Mouse (Mus musculus): ENCODE data around the gene Carmil3. TPM values are rescaled to one million over a fixed set of nuclear protein-coding genes. Genes with fewer than 3 reads are reported as not detected.

The Carmil3 gene
- polyA plus RNA-seq, 1 experiment from 2014 or later: 14.6 TPM

- no peak overlapping the region for H3K9ac ChIP-seq (ENCODE audit: low read length)
- no peaks in the 10 kb centered on the region for H3K4me1 ChIP-seq (replicated peaks; ENCODE audit: control insufficient read depth, insufficient read depth, low read length)
- 88% methylated on average over 3 of the region's 3 CpGs for WGBS
- ATAC-seq (replicated peaks; ENCODE audit: low FRiP score) (no peak), DNase-seq (ENCODE audit: low spot score) (no peak)
- H3K36me3 ChIP-seq (ENCODE audit: control insufficient read depth, insufficient read depth, low read length): no peaks in the 10 kb centered on the region
- no peaks in the 10 kb centered on the region for H3K9me3 ChIP-seq (ENCODE audit: control insufficient read depth, low read length)
- no peak overlapping the region for H3K4me2 ChIP-seq (ENCODE audit: low read depth, low read length, severe bottlenecking)
- H3K4me3 ChIP-seq (ENCODE audit: low read depth, low read length): no peak overlapping the region
- no peak overlapping the region for H3K27ac ChIP-seq (ENCODE audit: low read depth, low read length)
- no peaks in the 10 kb centered on the region for H3K27me3 ChIP-seq (ENCODE audit: control insufficient read depth, insufficient read depth, low read length)
Observed at GRCm38 (mm10) chr14:55555788-55556187, 65.3 kb downstream of the Carmil3 start.

DNA sequence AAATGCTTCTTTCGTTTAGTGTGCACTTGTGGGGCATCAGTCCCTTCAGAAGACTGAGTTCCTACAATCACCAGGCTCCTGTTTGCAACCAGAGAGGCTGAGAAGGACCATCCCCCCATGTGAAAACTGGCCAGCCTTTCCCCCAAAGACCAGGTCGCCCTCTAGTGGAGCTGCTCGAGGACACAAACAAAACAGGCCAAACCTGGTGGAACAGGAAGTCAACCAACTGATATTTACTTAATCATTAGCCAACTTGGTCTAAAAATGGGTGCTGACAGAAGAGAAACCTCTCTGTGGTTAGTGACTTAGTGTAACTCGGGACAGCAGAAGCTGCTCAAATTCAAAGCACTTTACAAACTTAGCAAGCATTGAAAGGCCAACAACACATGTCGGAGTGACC lies 66.6 kb downstream of the Carmil3 start:
- no peak overlapping the region for H3K4me2 ChIP-seq (ENCODE audit: low read depth, low read length, severe bottlenecking)
- peak; percentile 78 for DNase-seq (ENCODE audit: low spot score)
- H3K9ac ChIP-seq (ENCODE audit: low read length): no peak overlapping the region
- 29% methylated on average over 5 of the region's 5 CpGs for WGBS
- no peak overlapping the region for H3K27ac ChIP-seq (ENCODE audit: low read depth, low read length)
- H3K36me3 ChIP-seq (ENCODE audit: control insufficient read depth, insufficient read depth, low read length): no peaks in the 10 kb centered on the region
- no peaks in the 10 kb centered on the region for H3K27me3 ChIP-seq (ENCODE audit: control insufficient read depth, insufficient read depth, low read length)
- no peak overlapping the region for H3K4me3 ChIP-seq (ENCODE audit: low read depth, low read length)
- ATAC-seq (replicated peaks; ENCODE audit: low FRiP score): no peak
- no peaks in the 10 kb centered on the region for H3K4me1 ChIP-seq (replicated peaks; ENCODE audit: control insufficient read depth, insufficient read depth, low read length)
- no peaks in the 10 kb centered on the region for H3K9me3 ChIP-seq (ENCODE audit: control insufficient read depth, low read length)

- no peaks in the 10 kb centered on the region for H3K27me3 ChIP-seq (ENCODE audit: control insufficient read depth, insufficient read depth, low read length)
- no peak overlapping the region for H3K9ac ChIP-seq (ENCODE audit: low read length)
- H3K9me3 ChIP-seq (ENCODE audit: control insufficient read depth, low read length): no peaks in the 10 kb centered on the region
- ATAC-seq (replicated peaks; ENCODE audit: low FRiP score): no peak
- WGBS: 92% methylated on average over 3 of the region's 3 CpGs
- H3K27ac ChIP-seq (ENCODE audit: low read depth, low read length): no peak overlapping the region
- no peak for DNase-seq (ENCODE audit: low spot score)
- no peak overlapping the region for H3K4me3 ChIP-seq (ENCODE audit: low read depth, low read length)
- H3K4me1 ChIP-seq (replicated peaks; ENCODE audit: control insufficient read depth, insufficient read depth, low read length): no peaks in the 10 kb centered on the region
- no peaks in the 10 kb centered on the region for H3K36me3 ChIP-seq (ENCODE audit: control insufficient read depth, insufficient read depth, low read length)
- H3K4me2 ChIP-seq (ENCODE audit: low read depth, low read length, severe bottlenecking): no peak overlapping the region
Observed at GRCm38 (mm10) chr14:55557587-55557986, 67.1 kb downstream of the Carmil3 start.

Other genes with a start within 250 kb of the Carmil3 start
- gene Dhrs4, start 11.9 kb upstream of the Carmil3 start, polyA plus RNA-seq (2014; fragmentation: Nextera tagmentation; extraction: Ambion mirVana): 30.2 and 36.5 TPM in 2 replicates
- 0.21 and 0.28 TPM in 2 replicates for gene Cpne6, start 19.8 kb downstream of the Carmil3 start, polyA plus RNA-seq (2014; fragmentation: Nextera tagmentation; extraction: Ambion mirVana)
- gene Nrl, start 34.3 kb downstream of the Carmil3 start, polyA plus RNA-seq (2014; fragmentation: Nextera tagmentation; extraction: Ambion mirVana): not detected in 2 replicates
- 16.2 and 17.8 TPM in 2 replicates for gene Pck2, start 49.6 kb downstream of the Carmil3 start, polyA plus RNA-seq (2014; fragmentation: Nextera tagmentation; extraction: Ambion mirVana)
- gene Dcaf11, start 69.4 kb downstream of the Carmil3 start, polyA plus RNA-seq (2014; fragmentation: Nextera tagmentation; extraction: Ambion mirVana): 74.2 and 74.6 TPM in 2 replicates
- 0.71 TPM in 1 of 2 replicates, not detected in the other for gene A730061H03Rik, start 69.8 kb downstream of the Carmil3 start, polyA plus RNA-seq (2014; fragmentation: Nextera tagmentation; extraction: Ambion mirVana)
- not detected in 2 replicates for gene Fitm1, start 85.0 kb downstream of the Carmil3 start, polyA plus RNA-seq (2014; fragmentation: Nextera tagmentation; extraction: Ambion mirVana)
- 100 and 105 TPM in 2 replicates for gene Psme1, start 87.5 kb downstream of the Carmil3 start, polyA plus RNA-seq (2014; fragmentation: Nextera tagmentation; extraction: Ambion mirVana)
- 3.4 and 4.7 TPM in 2 replicates for gene Emc9, start 94.7 kb downstream of the Carmil3 start, polyA plus RNA-seq (2014; fragmentation: Nextera tagmentation; extraction: Ambion mirVana)
- gene Psme2, start 100.5 kb downstream of the Carmil3 start, polyA plus RNA-seq (2014; fragmentation: Nextera tagmentation; extraction: Ambion mirVana): 178 and 187 TPM in 2 replicates
- 13.7 and 18.1 TPM in 2 replicates for gene Rnf31, start 101.1 kb downstream of the Carmil3 start, polyA plus RNA-seq (2014; fragmentation: Nextera tagmentation; extraction: Ambion mirVana)
- 6.5 and 8.6 TPM in 2 replicates for gene Irf9, start 112.9 kb downstream of the Carmil3 start, polyA plus RNA-seq (2014; fragmentation: Nextera tagmentation; extraction: Ambion mirVana)
- 4.8 and 5.5 TPM in 2 replicates for gene Rec8, start 127.4 kb downstream of the Carmil3 start, polyA plus RNA-seq (2014; fragmentation: Nextera tagmentation; extraction: Ambion mirVana)
- gene Ipo4, start 145.3 kb downstream of the Carmil3 start, polyA plus RNA-seq (2014; fragmentation: Nextera tagmentation; extraction: Ambion mirVana): 77.2 and 104 TPM in 2 replicates
- 3.4 and 4.0 TPM in 2 replicates for gene Gm49378, start 147.2 kb downstream of the Carmil3 start, polyA plus RNA-seq (2014; fragmentation: Nextera tagmentation; extraction: Ambion mirVana)
- gene Tm9sf1, start 153.2 kb downstream of the Carmil3 start, polyA plus RNA-seq (2014; fragmentation: Nextera tagmentation; extraction: Ambion mirVana): 77.1 and 78.4 TPM in 2 replicates
- gene Tssk4, start 159.5 kb downstream of the Carmil3 start, polyA plus RNA-seq (2014; fragmentation: Nextera tagmentation; extraction: Ambion mirVana): 0.76 and 0.99 TPM in 2 replicates
- 61.9 and 62.3 TPM in 2 replicates for gene Mdp1, start 169.9 kb downstream of the Carmil3 start, polyA plus RNA-seq (2014; fragmentation: Nextera tagmentation; extraction: Ambion mirVana)
- gene Gmpr2, start 181.3 kb downstream of the Carmil3 start, polyA plus RNA-seq (2014; fragmentation: Nextera tagmentation; extraction: Ambion mirVana): 59.7 and 62.5 TPM in 2 replicates
- 583 and 616 TPM in 2 replicates for gene Nedd8, start 181.5 kb downstream of the Carmil3 start, polyA plus RNA-seq (2014; fragmentation: Nextera tagmentation; extraction: Ambion mirVana)
- gene Tinf2, start 191.2 kb downstream of the Carmil3 start, polyA plus RNA-seq (2014; fragmentation: Nextera tagmentation; extraction: Ambion mirVana): 73.8 and 74.8 TPM in 2 replicates
- 0.21 and 1.4 TPM in 2 replicates for gene Tgm1, start 223.3 kb downstream of the Carmil3 start, polyA plus RNA-seq (2014; fragmentation: Nextera tagmentation; extraction: Ambion mirVana)
- gene Rabggta, start 231.6 kb downstream of the Carmil3 start, polyA plus RNA-seq (2014; fragmentation: Nextera tagmentation; extraction: Ambion mirVana): 23.4 and 27.1 TPM in 2 replicates

Measured in forebrain, embryonic 11.5 days (tissue).